Mouse (Mus musculus): ENCODE measurements around the gene Shc2. TPM values are rescaled to one million over a fixed set of nuclear protein-coding genes. Genes with fewer than 3 reads are reported as not detected.

Shc2 gene
- total RNA-seq, 2 experiments from 2014 or later: 46.0 to 49.8 TPM

DNA sequence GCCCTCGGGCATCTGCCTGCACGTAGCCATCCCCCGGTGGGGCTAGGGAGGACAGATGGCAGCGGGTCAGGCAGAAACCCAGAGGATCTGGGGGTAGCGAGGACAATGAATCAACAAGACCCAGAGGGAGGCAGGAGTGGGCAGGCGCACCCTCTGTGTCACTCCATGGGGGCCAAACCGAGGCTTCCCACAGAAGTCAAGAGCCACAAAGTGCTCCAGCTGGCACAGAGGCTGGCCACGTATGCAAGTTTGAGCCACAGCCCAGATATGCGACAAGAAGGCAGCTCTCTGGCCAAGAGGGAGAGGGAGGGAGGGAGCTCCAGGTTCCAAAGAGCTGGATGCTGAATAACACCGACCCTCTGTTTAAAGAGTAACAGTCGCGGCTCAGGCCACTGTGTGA, 13.8 kb downstream of the Shc2 start:
- intact Hi-C loops (cut with DNase I): no loop called here
- peak; percentile 63 for DNase-seq

GRCm38 (mm10) chr10:79616376-79616775, 21.3 kb downstream of the Shc2 start:
- no peak for DNase-seq
- intact Hi-C loops (cut with DNase I): no loop called here

DNA sequence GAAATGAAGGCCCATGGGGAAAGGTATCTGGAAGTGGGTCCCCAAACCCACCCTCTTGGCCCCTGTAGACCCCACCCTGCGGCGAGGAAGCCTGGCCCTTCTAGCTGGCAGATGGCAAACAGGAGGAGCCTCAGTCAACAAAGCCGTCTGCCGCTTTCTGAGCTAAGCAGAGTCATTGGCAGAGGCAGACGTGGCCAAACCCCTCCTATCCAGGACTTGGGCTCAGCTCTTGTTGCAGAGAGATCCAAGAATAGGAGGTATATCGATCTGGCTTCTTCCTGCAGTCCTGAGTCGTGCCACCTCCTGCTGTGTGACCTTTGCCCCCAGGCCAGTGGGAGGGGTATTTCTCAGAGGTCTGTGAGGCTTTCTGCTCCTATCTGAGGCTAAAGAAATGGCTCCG, 21.9 kb downstream of the Shc2 start:
- intact Hi-C loops (cut with DNase I): no loop called here
- DNase-seq: peak; percentile 88

DNA sequence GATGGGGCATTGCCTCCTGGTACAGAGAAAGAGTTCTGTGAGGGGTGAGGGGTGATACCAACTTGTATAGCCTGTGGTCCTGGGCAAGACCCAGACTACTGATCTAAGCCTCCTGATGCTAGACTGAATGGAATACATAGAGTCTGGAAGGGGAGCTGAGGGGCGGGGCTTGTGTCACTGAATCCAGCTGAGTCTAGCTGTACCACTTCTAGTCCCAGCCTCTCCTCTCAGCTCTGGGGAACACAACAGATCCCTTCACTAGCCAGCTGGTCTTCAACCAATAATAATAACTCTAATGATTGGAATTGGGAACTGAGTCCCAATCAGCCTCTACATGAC, 23.4 kb downstream of the Shc2 start:
- DNase-seq: no peak
- intact Hi-C loops (cut with DNase I): no loop called here

DNA sequence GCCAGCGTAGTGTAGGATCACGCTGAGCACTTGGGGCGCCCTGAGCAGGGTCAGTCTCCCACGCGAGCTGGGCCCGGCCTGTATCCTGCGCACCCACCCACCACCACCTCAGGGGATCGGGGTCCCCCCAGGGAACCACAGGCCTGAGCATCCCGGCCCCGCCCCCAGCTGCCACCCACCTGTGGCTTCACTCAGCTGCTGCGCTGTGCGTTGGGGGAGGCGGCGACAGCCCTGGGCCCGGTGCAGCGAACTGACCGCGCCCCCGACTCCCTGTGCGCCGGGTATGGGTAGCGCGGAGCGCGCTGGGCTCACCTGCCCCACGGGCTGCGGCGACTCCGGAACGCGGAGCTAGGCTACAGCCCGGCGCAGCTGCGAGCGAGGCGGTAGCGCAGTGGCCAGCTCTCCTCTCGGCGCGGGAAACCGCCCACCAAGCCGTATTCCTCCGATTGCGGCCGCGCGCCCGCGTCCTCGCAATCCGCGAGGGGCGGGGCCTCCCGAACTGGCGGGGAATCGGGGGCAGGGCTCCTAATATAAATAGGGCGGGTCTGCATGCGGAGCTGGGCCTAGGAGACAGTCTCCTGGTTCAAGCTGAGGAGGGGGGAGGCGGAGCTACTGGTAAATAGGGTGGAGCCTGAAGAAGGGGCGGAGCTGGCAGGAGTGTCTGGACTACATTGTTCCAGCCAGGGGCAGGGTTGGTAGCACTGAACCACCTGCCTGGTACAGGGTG, 24.0 kb downstream of the Shc2 start, which contains the start of gene C2cd4c:
Gene C2cd4c (minus strand): TSS at position 448 of the 727 bp plus-strand sequence.
- DNase-seq: peak; percentile 79
- intact Hi-C loops (cut with DNase I): no loop called here

GRCm38 (mm10) chr10:79612192-79613135, 25.3 kb downstream of the Shc2 start:
- intact Hi-C loops (cut with DNase I): no loop called here
- DNase-seq: peak; percentile 59

GRCm38 (mm10) chr10:79611296-79611695, 26.4 kb downstream of the Shc2 start:
- intact Hi-C loops (cut with DNase I): no loop called here
- DNase-seq: peak; percentile 26

DNA sequence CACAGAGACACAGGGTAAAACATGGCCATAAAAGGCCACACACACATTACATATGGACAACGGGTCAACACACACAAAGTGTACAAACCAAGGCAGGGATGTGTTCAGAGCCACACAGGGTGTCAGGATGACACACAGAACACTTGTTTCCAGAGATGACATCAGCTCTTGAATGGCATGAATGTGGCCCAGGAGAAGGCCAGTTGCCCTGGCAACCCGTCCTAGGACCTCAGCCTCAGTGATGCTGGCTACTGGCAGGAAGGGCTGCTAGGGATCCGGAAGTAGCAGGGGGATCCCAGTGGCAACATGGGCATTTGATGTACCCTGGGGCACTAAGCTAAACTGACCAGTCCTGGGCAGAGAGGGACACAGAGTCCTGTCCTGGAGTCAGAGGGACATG, 28.4 kb downstream of the Shc2 start:
- DNase-seq: no peak
- intact Hi-C loops (cut with DNase I): no loop called here

GRCm38 (mm10) chr10:79607892-79608291, 29.8 kb downstream of the Shc2 start:
- DNase-seq: no peak
- intact Hi-C loops (cut with DNase I): no loop called here

DNA sequence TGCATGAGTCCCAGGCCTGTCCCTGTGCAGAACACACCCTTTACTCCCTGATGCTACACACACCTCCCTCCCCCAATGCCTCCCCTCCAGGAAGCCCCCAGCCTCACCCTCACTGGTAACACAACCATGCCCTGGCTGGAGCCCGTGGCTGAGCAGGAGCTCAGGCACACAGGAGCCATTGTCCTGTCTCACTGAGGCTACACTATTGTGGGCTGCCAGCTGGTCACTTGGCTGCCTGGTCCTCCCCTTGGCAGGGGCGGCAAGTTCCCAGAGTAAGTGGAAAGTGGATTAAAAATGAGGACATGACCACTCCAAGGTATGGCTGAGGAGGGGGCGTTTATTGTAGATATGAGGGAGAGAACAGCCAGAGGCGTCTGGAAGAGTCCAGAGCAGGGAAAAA, 31.2 kb downstream of the Shc2 start:
- peak; percentile 66 for DNase-seq
- intact Hi-C loops (cut with DNase I): no loop called here

GRCm38 (mm10) chr10:79597936-79598230, 39.8 kb downstream of the Shc2 start:
- DNase-seq: no peak
- intact Hi-C loops (cut with DNase I): loop anchor here (2.0 to 5.0 kb wide), 2 partner anchors 49 to 71 kb away; partner anchors contain the start of genes Odf3l2 and Tpgs1

DNA sequence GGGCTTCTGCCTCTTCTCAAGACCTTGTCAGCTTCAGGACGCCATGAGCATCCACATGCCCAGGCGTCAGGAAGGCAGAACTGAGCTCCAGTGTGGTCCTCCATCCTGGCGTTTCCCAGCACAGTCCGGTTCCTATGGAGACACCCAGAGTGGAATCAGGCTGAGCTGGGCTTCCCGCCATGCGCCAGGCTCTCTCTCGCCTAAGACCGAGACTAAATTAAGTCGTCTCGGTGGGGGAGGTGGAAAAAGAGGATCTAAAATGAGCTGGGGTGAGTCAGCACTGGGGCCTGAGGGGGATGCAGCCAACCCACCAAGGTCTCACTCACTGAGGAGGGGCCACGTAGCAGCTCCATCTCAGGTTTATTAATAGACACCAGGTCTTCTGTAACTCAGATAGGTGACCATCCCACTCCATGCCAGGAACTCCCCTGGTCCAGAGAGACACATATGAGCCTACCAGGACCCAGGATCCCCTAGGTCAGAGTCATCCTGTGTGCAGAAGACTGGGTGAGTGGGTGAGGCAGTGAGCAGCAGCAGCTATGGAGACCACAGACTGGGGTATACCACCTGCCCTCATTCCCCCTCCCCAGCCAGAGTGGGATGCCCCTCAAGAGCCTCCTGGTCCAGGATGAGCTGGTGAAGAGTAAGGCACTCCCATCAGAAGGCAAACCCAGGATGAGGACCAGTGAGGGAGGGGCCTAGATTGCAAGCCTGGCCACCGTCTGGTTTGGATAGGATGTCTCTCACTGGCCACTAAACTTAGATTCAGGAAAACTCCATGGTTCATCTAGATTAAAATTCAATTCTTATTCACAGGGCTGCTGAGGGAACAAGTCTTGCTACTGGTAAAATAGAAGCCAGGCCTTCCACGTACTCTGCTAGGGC, 40.4 kb downstream of the Shc2 start:
- intact Hi-C loops (cut with DNase I): loop anchor here (2.0 to 5.0 kb wide), 2 partner anchors 50 to 72 kb away; partner anchors contain the start of genes Odf3l2 and Tpgs1
- peak; percentile 47 for DNase-seq

- intact Hi-C loops (cut with DNase I): loop anchor here (5.0 kb wide), 1 partner anchor 52 kb away; the partner anchor contains the start of gene Odf3l2
Observed at GRCm38 (mm10) chr10:79595590-79595929, 42.2 kb downstream of the Shc2 start.

GRCm38 (mm10) chr10:79594872-79595589, 42.7 kb downstream of the Shc2 start:
- intact Hi-C loops (cut with DNase I): loop anchor here (5.0 kb wide), 1 partner anchor 52 kb away; the partner anchor contains the start of gene Odf3l2

More at GRCm38 (mm10) chr10:79595590-79595929, 42.2 kb downstream of the Shc2 start:
- no peak for DNase-seq

DNA sequence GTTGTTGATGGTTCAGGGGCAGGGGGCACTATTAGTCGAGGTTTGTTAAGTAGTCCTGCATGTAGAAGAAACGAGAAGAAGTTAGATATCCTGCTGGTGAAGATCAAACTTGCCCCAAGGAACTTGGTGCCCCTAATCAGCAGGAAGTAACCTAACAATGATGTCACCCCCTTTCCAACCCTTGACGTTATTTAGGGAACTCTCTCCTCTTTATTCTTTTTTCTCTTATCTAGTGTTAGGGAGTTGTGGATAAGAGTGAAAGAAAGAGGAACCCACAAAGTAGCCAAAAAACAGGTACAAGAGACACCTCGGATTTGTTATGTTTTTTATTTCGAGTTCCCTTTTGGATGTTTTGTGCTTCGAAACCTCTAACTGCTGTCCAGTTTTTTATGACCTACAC, 43.6 kb downstream of the Shc2 start:
- DNase-seq: no peak
- intact Hi-C loops (cut with DNase I): no loop called here

More at GRCm38 (mm10) chr10:79594872-79595589, 42.7 kb downstream of the Shc2 start:
- DNase-seq: peak; percentile 63

DNA sequence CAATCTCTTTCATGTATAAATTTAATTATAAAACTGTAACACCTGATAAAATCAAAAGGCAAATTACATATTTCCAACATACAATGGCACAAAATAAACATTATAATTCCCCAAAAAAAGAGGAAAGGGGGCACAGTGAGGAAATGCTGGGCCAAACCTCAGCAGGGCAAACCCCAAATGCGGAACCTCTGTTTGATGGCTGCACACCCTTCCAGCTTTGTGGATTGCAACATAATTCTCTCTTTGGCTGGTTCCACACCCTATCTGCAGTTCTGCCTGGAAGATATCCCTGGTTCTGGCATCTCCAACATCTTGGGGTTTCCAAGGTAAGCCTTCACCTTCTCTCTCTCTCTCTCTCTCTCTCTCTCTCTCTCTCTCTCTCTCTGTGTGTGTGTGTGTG, 47.0 kb downstream of the Shc2 start:
- no peak for DNase-seq
- intact Hi-C loops (cut with DNase I): no loop called here

DNA sequence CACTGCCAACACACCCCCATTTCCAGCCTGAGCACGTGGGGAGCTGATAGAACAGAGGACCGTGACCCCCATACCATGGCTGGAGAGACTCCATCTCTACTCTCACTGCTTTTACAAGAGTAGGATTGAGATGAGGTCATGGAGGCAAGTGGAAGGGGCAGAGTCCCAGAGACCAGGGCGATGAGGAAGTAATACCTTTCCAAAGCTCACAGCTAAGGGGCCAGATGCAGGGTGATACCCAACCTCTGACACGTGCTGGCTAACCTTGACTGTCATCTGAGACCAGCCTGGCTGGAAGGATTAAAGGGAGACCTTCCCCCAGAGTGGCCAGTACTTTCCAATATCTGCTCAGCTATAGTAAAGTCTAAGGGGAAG, 50.0 kb downstream of the Shc2 start:
- intact Hi-C loops (cut with DNase I): no loop called here
- no peak for DNase-seq

GRCm38 (mm10) chr10:79587061-79587751, 50.5 kb downstream of the Shc2 start, which contains the start of gene Theg:
Gene Theg, minus strand, starts transcription at chr10:79587331.
- DNase-seq: no peak
- intact Hi-C loops (cut with DNase I): no loop called here

DNA sequence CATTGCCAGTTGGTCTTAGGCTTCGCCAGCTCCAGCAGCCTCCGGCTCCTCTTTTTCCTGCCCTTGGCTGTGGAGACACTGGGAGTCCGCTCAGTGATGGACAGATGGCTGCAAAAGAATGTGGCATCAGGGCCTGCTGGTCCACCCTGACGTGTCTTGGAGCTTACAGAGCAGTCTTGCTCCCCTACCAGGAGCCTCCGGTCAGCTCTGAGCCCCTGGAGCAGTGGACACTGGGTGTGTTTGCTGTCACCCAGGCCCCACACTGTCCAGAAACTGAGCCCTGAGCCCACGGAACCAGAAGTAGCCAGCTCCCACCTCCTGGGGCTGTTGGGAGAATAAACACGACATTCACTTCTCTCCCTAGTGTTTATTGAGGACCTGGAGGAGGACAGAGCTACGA, 51.5 kb downstream of the Shc2 start:
- intact Hi-C loops (cut with DNase I): no loop called here

More for the DNA sequence above, 51.5 kb downstream of the Shc2 start:
- no peak for DNase-seq

Data from left cerebral cortex, postnatal 4 days (tissue).